Mouse (Mus musculus): ENCODE measurements around the gene Lman2l.
A peak's percentile ranks its signal among the peaks of the same experiment; 100 is the strongest.

Lman2l gene

DNA sequence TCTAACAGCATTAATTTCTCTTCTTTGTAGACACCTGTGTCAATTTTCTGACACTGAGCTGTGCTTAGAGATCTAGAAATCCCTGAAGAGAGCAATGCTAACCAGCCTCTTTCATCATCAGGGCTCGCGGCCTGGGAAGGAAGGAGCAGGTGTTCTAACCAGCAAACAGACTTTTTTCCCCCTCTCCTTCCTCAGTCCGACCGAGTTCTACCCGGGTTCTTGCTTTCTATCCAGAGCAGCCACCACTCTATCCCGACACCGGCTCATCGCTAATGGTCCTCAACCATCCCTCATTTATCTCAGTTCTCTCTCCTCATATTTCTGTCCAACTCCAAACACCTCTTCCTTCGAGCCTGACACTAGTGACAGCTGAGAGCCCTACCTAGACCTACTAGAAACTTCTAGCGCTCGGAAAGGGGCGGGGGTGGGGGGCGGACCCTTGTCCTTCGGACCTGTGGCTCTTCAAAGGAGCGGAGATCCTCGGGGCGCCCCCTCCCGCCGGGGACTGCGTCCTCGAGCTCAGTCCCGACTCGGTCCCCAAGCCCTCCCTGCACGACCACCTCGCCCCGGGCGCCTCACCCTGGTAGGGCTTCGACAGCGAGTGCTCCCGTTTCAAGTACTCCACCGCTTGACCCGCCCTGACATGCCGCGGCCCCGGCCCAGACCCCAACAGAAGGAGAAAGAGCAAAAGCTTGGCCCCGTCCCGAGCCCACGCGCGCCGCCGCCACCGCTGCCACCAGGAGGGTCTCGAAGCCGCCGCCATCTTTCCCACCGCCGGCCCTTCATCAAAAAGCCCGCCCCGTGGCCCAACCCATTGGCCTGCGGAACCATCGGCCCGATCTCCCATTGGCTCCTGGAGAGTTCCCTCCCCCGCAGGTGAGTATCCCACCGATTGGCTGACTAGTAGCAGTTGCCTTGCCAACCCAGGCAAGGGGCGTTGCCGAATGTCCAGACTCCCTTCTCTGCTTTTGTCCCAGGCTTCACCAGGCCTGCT is at the start of gene Lman2l:
Lman2l (minus strand) TSS at position 801 of the 994 bp plus-strand sequence.
- DNase-seq (ENCODE audit: low read depth, low spot score) = peak; percentile 95

GRCm38 (mm10) chr1:36493299-36493698 is 48.2 kb upstream of the Lman2l start:
- DNase-seq (ENCODE audit: low read depth, low spot score) = no peak

GRCm38 (mm10) chr1:36492416-36493139 is 47.5 kb upstream of the Lman2l start:
- no peak for DNase-seq (ENCODE audit: low read depth, low spot score)

DNA sequence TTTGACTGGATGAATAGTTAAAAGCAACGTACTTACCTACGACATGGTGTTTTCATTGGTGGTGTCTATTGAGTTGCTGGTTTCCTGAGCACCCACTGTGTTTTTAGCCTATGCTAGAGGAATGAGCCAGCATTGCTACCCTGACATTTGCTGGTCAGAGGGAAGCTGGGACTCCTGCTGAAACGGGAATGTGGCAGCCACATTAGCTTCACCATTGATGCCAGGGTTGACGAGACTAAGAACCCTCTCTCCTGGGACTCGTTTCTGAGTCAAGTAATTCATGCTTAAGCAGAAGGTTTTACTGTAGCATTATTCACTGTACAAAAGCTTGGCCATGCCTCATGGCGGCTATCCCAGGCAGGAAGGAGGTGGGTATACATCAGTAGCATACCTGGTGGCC is 44.6 kb upstream of the Lman2l start:
- no peak for DNase-seq (ENCODE audit: low read depth, low spot score)

DNA sequence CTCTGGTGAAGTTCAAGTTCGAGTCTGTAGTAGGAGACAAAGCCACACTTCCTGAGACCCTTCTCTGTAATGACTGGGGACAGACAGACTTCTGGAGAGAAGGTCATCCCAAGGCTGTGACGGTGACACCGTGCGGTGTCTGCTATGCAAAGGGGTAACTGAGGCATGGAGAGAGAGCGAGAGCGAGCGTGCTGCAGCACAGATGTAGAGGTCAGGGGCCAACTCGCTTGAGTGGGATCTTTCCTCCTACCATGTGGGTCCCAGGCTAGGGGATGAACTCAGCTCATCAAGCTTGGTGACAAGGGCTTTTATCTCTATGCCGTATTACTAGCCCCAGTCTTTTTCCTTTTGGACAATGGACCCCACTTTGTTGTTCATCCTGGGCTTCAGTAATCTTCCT is 42.0 kb upstream of the Lman2l start:
- DNase-seq (ENCODE audit: low read depth, low spot score) = no peak

GRCm38 (mm10) chr1:36485080-36485479 is 40.0 kb upstream of the Lman2l start:
- DNase-seq (ENCODE audit: low read depth, low spot score) = no peak

- DNase-seq (ENCODE audit: low read depth, low spot score) = no peak
Observed at GRCm38 (mm10) chr1:36483825-36484224, 38.8 kb upstream of the Lman2l start.

- no peak for DNase-seq (ENCODE audit: low read depth, low spot score)
Observed at GRCm38 (mm10) chr1:36479903-36480899, 35.1 kb upstream of the Lman2l start.

GRCm38 (mm10) chr1:36478343-36478795 is 33.3 kb upstream of the Lman2l start:
- DNase-seq (ENCODE audit: low read depth, low spot score) = no peak

GRCm38 (mm10) chr1:36476426-36476825 is 31.4 kb upstream of the Lman2l start:
- DNase-seq (ENCODE audit: low read depth, low spot score) = no peak

DNA sequence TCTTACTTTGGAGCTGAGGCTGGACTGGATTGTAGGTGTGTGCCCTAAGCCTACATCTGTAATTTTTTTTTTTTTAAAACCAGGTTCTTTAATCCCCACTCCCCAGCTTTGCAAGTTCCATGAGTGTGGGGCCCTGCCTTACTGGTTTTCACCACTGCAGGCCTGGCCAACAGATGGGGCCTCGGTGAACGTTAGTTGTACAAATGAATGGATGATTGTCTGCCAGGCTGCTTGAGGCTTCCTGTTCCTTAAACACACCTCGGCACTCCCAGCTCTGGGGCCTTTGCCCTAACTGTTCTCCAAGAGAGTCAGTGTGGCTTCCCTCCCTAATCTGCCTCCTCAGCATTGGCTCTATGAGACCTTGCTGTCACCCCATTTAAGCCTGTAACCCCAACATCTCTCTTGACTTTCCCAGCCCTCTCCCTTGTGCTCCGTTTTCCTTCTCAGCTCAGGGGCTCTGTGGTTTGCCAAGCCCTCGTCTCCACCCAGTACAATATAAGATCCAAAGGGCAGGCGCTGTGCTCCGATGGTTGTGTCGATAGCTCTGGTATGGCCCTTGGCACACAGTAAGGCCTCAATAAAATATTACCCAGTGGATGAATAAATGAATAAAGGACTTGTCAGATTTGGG is 30.5 kb upstream of the Lman2l start:
- no peak for DNase-seq (ENCODE audit: low read depth, low spot score)

DNA sequence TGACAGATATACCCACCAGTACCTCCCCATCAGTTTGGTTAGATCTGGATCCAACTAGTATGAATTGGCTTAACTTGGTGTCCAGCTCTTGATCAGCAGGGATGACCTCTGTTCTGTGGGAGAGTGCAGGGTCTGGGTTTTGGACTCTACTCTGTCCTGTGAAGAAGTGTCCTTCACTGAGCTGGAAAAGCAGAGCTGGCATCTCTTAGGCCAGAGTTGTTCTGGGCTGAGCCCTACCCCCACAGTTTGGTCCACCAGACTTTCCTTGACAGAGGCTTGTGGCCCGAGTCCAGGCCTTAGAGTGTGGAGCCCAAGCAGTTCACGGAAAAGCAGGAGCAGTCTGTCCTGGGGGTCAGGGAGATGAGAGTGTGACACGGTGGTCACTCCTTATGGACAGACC is 29.6 kb upstream of the Lman2l start:
- DNase-seq (ENCODE audit: low read depth, low spot score) = no peak

DNA sequence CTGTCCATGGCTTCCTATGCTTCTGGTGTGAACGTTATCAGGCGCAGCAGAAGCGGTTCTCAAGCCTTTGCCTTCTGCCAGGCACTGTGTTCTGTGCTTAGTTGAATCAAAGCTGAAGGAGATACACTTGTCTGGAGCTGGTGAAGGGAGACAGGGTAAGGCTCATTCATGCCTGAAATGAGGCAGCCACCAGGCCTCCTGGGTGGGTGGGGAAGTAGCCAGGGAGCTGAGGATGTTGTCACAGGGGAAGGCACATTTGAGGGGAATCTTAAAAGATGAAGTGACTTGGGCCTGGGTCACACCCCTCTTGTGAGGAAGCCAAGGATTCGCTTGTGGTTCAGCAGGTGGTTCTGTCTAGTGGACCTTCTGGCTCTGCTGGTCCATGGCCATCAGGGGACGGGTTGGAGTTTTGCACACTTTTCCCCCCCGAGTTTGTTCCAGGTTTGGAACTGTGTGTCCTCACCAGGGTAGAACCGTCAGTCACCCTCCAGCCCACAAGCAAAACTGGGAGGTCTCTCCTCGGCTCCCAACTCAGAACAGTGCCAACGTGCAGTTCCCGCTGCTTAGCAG is 28.2 kb upstream of the Lman2l start:
- DNase-seq (ENCODE audit: low read depth, low spot score) = peak; percentile 24

GRCm38 (mm10) chr1:36472106-36472440 is 27.0 kb upstream of the Lman2l start:
- DNase-seq (ENCODE audit: low read depth, low spot score) = no peak

DNA sequence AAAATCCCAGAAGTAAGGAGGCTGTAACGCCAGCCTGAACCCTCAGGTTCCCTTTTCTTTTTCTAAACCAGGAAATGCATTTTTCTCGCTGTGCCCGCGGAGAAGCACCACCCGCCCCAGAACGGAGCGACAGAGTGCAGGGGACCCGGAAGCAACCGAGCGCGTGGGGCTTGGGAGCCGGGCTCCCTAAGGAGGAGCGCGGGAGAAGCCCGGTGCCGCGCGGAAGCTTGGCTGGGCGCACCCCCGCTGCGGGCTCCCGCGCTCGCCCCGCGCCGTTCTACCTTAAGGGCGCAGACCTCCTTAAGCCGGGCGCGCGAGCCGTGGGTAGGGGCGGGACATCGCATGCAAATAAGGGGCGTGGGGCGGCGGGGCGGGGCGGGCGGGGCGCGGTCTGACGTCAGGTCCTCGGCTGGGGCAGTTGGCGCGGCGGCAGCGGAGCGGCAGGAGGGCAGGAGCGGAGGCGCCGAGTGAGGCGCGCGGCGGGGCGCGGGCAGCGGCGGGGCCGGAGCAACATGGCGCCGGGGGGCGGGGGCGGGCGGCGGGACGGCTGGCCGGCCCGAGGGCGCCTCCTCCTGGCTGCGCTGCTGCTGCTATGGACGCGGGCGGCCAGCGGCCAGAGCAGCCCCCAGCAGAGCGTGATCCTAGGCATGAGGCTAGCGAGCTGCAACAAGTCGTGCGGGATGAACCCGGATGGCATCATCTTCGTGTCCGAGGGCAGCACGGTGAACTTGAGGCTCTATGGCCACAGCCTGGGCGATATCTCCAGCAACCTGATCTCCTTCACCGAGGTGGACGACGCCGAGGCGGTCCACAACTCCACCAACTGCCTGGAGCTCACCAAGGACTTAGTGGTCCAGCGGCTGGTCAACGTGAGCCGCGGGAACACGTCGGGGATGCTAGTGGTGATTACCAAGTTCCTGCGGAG is 26.4 kb upstream of the Lman2l start, which contains the start of gene Cnnm4:
Cnnm4 (plus strand) TSS at position 440 of the 925 bp plus-strand sequence.
- peak; percentile 91 for DNase-seq (ENCODE audit: low read depth, low spot score)

- no peak for DNase-seq (ENCODE audit: low read depth, low spot score)
Observed at GRCm38 (mm10) chr1:36469811-36470444, 24.9 kb upstream of the Lman2l start.

- peak; percentile 48 for DNase-seq (ENCODE audit: low read depth, low spot score)
Observed at GRCm38 (mm10) chr1:36467446-36467845, 22.4 kb upstream of the Lman2l start.

DNA sequence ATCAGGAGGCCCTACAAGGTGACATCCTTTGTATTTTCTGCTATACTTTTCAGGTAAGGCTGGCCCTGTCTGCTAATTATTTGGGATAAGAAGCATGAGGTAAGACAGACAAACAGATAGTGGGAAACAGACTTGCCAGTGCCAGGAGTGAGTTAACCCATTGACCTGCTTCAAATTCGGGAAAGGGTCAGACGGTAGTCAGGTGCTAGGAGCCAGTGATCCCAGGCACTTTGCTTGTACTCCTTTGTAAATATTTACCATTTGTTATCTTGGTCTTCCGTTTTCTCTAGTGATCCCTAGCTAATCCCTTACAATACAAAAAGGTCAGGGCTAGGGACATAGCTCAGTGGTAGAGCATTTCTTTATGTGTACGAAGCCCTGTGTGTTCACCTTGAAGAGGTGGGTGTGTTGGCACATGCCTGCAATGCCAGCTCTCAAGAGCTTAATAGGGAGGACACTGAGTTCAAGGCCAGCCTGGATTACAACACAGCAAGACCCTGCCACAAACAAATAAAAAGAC is 20.6 kb upstream of the Lman2l start:
- DNase-seq (ENCODE audit: low read depth, low spot score) = no peak

DNA sequence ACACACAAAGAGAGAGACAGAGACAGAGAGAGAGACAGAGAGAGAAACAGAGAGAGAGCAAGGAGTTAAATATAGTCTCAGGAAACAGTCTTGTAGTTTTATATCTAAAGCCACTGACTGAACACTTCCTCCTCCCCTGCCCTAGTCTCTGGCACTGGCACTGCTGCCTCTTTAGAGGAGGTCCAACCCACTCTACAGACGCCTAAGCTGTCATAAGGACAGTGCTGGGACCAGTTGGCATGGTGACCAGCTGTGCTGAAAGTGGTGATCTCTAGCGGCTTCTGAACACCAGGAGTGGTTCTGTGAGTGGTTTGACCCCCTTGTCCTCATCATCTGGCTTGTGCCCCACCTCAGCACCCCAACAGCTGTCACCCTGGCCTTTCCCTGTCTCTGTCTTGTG is 16.8 kb upstream of the Lman2l start:
- DNase-seq (ENCODE audit: low read depth, low spot score) = no peak
